Mouse (Mus musculus) adrenal gland, adult 2 months (tissue): ENCODE data around the gene Gtf2f2. TPM values are rescaled to one million over a fixed set of nuclear protein-coding genes. Genes with fewer than 3 reads are reported as not detected.

Experiments
- DNase-seq: peaks from one replicate; pipeline ENCODE4 v3.0.0; 2021
- long read RNA-seq: library from polyadenylated mRNA; stranded (forward); transcript quantifications from one replicate; pipeline ENCODE4 v2.0.0, GENCODE M21; 2021
- polyA plus RNA-seq: library from polyadenylated mRNA; depleted of rRNA; stranded (reverse); fragments of >200 nt; gene quantifications from 2 replicates; pipeline ENCODE4 v1.2.3, GENCODE M21; 2012; rRNA removed
- total RNA-seq, 2 experiments: library from RNA; stranded (reverse); gene quantifications; 2 replicates each; pipeline ENCODE4 v1.2.3; 2021

The Gtf2f2 gene
- 10 to 100 TPM; 21.4 to 24.0 TPM for total RNA-seq
- polyA plus RNA-seq: 1.3 and 2.5 TPM in 2 replicates
- long read RNA-seq, transcript Gtf2f2-201 (8 exons, 1,467 nt): major isoform, 17 of 25 reads
- long read RNA-seq, partial matches to known transcripts: 0 of 25 reads
- long read RNA-seq, other reads (novel, unspliced or antisense): 8 of 25 reads

GRCm38 (mm10) chr14:76010102-76011061, at the start of gene Gtf2f2:
Gtf2f2 (minus strand) TSS chr14:76010865.
- peak; percentile 97 for DNase-seq

DNA sequence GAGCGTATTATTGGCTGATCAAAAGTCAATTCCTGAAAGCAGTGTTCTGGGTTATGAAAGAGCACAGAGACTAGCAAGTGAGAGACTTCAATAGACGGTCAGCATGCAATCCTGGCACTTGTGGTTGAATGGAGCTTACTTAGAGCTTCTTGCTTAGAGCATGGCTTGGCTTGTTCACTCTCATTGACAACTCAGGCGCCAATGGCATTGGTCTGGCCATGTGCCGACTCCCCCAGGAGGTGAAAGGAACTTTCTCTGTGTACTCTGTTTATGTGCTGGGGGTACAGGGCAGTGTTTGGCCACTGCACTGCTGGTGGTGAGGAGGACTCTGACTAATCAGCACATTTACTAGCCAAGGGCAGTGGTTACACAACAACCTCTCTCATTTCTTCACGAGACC, 48.8 kb upstream of the Gtf2f2 start:
- peak; percentile 58 for DNase-seq

DNA sequence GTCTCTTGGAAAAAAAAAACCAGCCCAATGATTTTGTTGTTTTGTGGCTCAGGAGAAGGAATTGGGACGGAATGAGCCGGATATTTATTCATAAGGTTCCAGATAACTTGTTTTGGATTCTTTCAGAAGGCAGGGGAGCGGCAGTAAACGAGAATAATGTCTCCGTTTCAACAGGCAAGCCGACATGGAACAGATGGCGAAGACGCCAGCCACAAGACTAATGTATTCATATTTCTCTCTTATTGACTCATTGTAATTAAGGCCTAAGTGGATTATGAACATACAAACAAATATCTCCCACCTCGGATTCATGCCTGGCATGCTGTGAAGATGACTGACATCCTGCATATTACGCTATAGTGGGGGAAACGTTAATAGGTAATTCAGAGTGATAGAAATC, 43.1 kb upstream of the Gtf2f2 start:
- no peak for DNase-seq

DNA sequence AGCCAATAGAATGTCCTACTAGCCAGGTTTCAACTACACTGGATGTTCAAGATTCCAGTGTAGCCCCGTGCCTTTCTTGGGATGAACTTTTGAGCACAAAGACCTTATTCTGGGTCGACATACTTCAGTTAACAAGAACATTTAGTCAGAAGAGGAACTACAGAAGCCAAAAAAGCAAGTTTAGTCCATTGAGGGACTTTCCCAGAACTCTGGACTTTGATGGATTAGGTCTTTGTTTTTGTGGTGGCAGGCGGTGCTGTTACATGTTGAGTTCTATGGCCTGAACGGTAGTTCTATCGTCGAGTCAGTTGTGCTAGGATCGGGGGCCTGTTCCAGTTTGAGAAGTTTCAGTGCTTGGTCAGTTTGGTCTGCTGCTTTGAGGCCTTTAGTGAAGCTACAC, 41.3 kb upstream of the Gtf2f2 start:
- DNase-seq: no peak

- DNase-seq: no peak
Measured at GRCm38 (mm10) chr14:76045767-76046166, 35.1 kb upstream of the Gtf2f2 start.

DNA sequence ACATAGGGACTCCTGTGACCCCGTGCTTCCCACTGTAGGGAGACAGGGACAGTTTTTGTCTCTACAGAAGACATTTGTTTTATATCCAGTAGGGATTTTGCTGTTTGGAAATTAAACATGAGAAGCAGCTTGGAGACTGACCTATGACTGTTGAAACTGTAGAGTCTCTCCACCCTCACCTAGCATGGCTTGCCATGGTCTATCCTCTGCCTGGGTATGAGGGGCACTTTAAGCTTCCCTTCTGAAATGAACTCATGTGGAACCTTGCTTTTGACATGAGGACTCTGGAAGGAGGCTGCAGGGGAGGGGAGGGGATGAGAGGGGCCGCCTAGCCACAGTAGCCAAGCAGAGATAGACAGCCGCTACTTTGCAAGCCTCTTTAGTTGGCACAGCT, 33.5 kb upstream of the Gtf2f2 start:
- no peak for DNase-seq

- DNase-seq: no peak
Measured at GRCm38 (mm10) chr14:76043251-76044163, 32.8 kb upstream of the Gtf2f2 start.

GRCm38 (mm10) chr14:76033221-76033637, 22.6 kb upstream of the Gtf2f2 start:
- DNase-seq: no peak

DNA sequence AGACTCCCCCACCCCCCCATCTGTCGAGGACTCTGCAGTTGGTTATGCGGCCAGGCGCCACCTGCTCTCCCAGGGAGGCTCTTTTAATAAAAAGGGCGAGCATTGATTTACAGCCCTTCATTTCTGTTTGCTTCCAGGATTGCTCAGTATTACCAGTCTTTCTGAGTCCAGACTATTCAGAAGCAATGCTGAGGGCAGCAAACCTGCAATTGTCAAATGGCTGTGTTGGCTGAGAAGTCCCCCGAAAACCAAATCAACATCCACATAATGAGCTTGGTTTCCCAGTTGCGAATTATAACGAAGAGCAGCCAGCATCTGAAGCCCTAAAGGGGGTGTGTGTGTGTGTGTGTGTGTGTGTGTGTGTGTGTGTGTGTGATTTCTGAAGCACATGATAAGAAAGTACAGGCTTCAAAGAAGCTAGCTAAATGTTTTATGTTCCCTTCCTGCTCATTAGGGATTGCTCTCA, 22.0 kb upstream of the Gtf2f2 start:
- DNase-seq: no peak

GRCm38 (mm10) chr14:76031117-76031842, 20.6 kb upstream of the Gtf2f2 start:
- DNase-seq: peak; percentile 38

- no peak for DNase-seq
Measured at GRCm38 (mm10) chr14:76024641-76025040, 14.0 kb upstream of the Gtf2f2 start.

- no peak for DNase-seq
Measured at GRCm38 (mm10) chr14:76020927-76021719, 10.5 kb upstream of the Gtf2f2 start.

GRCm38 (mm10) chr14:76020259-76020785, 9.7 kb upstream of the Gtf2f2 start:
- DNase-seq: no peak

DNA sequence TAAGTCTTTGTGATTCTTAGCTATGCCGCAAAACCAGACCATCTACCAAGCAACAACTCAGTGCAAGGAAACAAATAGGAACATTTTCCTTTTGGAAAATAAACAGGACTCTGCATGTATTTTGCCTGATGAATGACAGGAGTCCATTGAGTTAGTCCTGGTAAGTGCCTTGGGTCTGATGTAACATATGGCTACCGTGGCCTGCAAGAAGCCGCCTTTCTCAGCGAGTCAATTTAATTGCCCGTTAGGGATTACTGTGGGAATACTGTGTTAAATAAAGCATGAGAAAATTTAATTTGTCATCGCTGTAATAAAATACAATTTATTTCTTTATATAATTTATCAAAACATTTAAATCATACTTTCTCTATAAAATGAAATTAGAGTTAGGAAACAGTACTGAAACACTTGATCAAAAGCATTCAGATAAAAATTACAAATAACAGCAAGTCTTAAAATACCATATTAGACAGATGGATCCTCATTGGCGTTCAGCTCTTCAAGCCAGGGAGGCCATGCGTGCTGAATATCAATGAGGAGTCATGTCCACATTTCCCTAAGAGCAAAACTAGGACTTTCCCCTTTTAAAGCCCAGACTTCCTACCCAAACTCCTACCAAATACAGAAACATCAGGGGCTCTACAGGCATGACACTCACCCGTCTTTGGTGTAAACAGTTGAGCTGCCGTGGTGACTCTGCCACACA, 7.3 kb upstream of the Gtf2f2 start:
- no peak for DNase-seq

- no peak for DNase-seq
Measured at GRCm38 (mm10) chr14:76014331-76014730, 3.7 kb upstream of the Gtf2f2 start.

GRCm38 (mm10) chr14:76011062-76011457, 395 bp upstream of the Gtf2f2 start:
- DNase-seq: no peak

GRCm38 (mm10) chr14:76009185-76009584, 1.5 kb downstream of the Gtf2f2 start:
- DNase-seq: no peak

- DNase-seq: no peak
Measured at GRCm38 (mm10) chr14:76008174-76008573, 2.5 kb downstream of the Gtf2f2 start.

- DNase-seq: no peak
Measured at GRCm38 (mm10) chr14:76005011-76005410, 5.7 kb downstream of the Gtf2f2 start.

DNA sequence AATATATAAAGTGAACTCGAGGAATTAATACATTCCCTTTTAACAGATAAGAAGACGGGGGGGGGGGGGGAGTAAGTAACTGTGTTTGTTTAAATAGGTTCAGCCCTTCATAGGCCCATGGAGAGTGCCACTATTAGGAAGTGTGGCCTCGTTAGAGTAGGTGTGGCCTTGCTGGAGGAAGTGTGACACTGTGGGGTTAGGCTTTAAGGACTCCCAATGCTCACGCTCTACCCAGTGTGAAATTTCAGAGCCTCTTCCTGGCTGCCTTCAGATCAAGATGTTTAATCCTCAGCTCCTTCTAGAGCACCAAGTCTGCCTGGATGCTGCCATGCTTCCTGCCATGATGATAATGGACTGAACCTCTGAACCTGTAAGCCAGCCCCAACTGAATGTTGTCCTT, 8.9 kb downstream of the Gtf2f2 start:
- DNase-seq: no peak
